Mouse (Mus musculus) 416B (cell line): ENCODE data around the gene Zranb3.
A peak's percentile ranks its signal among the peaks of the same experiment; 100 is the strongest.
"Not testable (repeated sequence)": the region's sequence is repeated elsewhere in the genome, so short reads cannot be mapped to it uniquely, and the experiment has no call there.

ENCODE experiments used
- DNase-seq: peaks from one replicate; pipeline ENCODE4 v3.0.0; 2011; ENCODE audit warnings: low read depth

Gene Zranb3

GRCm38 (mm10) chr1:128060655-128061344, 42.0 kb downstream of the Zranb3 start:
- no peak for DNase-seq

GRCm38 (mm10) chr1:128058625-128059024, 44.2 kb downstream of the Zranb3 start:
- DNase-seq, result no peak

- DNase-seq, result peak; percentile 20
These were observed 45.6 kb downstream of the Zranb3 start for GRCm38 (mm10) chr1:128057269-128057668.

GRCm38 (mm10) chr1:128046920-128047319, 55.9 kb downstream of the Zranb3 start:
- DNase-seq, result no peak

GRCm38 (mm10) chr1:128046455-128046854, 56.4 kb downstream of the Zranb3 start:
- DNase-seq, result no peak

GRCm38 (mm10) chr1:128044181-128044580, 58.7 kb downstream of the Zranb3 start:
- DNase-seq, result peak; percentile 32

GRCm38 (mm10) chr1:128036296-128036695, 66.6 kb downstream of the Zranb3 start:
- DNase-seq, result no peak

- DNase-seq, result no peak
These were observed 70.7 kb downstream of the Zranb3 start for GRCm38 (mm10) chr1:128032123-128032522.

GRCm38 (mm10) chr1:128031524-128031923, 71.3 kb downstream of the Zranb3 start:
- no peak for DNase-seq

- no peak for DNase-seq
These were observed 78.3 kb downstream of the Zranb3 start for GRCm38 (mm10) chr1:128024363-128025114.

- DNase-seq, result peak; percentile 49
These were observed 82.7 kb downstream of the Zranb3 start for GRCm38 (mm10) chr1:128020001-128020770.

- peak; percentile 97 for DNase-seq
These were observed 86.8 kb downstream of the Zranb3 start for GRCm38 (mm10) chr1:128016035-128016492.

GRCm38 (mm10) chr1:128013698-128014386, 89.0 kb downstream of the Zranb3 start:
- peak; percentile 12 for DNase-seq

- no peak for DNase-seq
These were observed 93.1 kb downstream of the Zranb3 start for GRCm38 (mm10) chr1:128009751-128010150.

GRCm38 (mm10) chr1:128006042-128006600, 96.7 kb downstream of the Zranb3 start:
- DNase-seq, result not testable (repeated sequence)

- peak; percentile 44 for DNase-seq
These were observed 98.5 kb downstream of the Zranb3 start for GRCm38 (mm10) chr1:128004371-128004720.

- no peak for DNase-seq
These were observed 99.0 kb downstream of the Zranb3 start for GRCm38 (mm10) chr1:128003712-128004370.

- no peak for DNase-seq
These were observed 100.7 kb downstream of the Zranb3 start for GRCm38 (mm10) chr1:128002159-128002558.

- not testable (repeated sequence) for DNase-seq
These were observed 101.9 kb downstream of the Zranb3 start for GRCm38 (mm10) chr1:128000931-128001330.

GRCm38 (mm10) chr1:127993892-127994291, 109.0 kb downstream of the Zranb3 start:
- DNase-seq, result no peak
